Mouse (Mus musculus) G1E (cell line): ENCODE measurements at regions not wholly inside any gene's neighbourhood (a gene's known extent, or its start where the extent isn't known, plus 50 kb on each side); places are given as distances from the start of the nearest gene placed in this dataset.

Experiments
- CTCF ChIP-seq: IDR thresholded peaks from 2 replicates; pipeline ENCODE4 v1.5.1; 2012; ENCODE audit warnings: low read depth, low read length, inconsistent platforms, mixed read lengths
- TAL1 ChIP-seq: conservative IDR thresholded peaks from 2 replicates; pipeline ENCODE4 v1.6.1; 2012; ENCODE audit warnings: low read depth, low read length, inconsistent platforms, mixed read lengths

DNA sequence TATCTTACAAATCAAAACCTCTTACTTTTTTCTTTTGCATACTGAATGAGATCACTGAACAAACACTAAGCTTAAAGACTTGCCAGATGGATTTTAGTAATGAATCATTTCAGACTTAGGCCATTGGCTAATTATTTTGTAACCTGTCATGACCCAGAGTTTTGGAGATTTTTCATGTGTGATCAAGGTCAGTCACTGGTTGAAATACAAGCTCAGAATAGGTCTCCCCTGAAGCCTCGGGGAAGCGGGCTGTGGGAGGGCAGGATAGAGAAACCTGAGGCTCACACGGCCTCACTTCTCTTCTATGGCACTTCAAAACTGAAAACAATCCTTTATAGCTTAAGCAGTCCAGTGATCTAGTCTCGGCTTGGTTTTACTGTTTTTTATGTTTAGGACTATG, 197.6 kb upstream of the Ednra start:
- TF ChIP-seq CTCF (no peak), TAL1 (no peak)
